Mouse (Mus musculus): ENCODE measurements around the gene Vps26b.

Vps26b gene

DNA sequence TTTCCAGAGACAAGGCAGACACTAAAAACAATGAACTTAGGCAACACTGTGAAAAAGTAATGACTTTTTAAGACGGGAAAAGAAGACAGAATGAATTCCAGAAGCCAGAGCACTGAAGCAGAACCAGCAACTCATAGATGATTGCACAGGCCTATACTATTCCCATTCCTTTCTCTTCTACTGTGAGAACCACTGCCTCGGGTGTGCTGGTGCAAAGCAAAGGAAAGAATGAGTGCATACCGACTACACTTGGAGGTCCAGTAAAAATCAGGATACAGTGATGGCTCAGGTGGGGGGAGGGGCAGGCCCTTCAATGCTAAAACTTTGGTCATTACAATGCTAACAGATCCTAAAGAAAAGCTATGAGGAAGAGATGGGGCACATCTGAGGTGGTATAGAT is 36.0 kb downstream of the Vps26b start:
- DNase-seq (ENCODE audit: low read depth) = no peak

- no peak for DNase-seq (ENCODE audit: low read depth)
Observed at GRCm38 (mm10) chr9:26993118-26993517, 36.7 kb downstream of the Vps26b start.

DNA sequence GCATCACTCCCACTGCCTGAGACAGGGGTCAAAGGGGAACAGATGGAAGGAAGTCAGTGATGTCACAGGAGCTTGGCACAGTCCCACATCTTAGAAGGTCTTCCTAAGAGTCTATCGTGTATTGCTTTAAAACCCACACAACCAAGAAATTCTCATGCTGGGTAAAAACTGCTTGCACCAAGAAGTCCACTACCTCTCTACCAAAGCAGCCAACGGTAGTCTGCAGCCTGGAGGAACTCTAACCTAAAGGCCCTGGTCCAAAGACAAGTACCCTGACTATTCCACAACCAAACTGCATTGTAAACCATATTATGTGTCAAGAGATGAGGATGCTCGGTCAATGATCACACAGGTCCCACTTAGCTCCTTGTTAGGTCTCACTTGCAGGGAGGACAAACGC is 39.7 kb downstream of the Vps26b start:
- no peak for DNase-seq (ENCODE audit: low read depth)

- DNase-seq (ENCODE audit: low read depth) = no peak
Observed at GRCm38 (mm10) chr9:26985668-26986277, 44.1 kb downstream of the Vps26b start.

- DNase-seq (ENCODE audit: low read depth) = no peak
Observed at GRCm38 (mm10) chr9:26985090-26985613, 44.7 kb downstream of the Vps26b start.

DNA sequence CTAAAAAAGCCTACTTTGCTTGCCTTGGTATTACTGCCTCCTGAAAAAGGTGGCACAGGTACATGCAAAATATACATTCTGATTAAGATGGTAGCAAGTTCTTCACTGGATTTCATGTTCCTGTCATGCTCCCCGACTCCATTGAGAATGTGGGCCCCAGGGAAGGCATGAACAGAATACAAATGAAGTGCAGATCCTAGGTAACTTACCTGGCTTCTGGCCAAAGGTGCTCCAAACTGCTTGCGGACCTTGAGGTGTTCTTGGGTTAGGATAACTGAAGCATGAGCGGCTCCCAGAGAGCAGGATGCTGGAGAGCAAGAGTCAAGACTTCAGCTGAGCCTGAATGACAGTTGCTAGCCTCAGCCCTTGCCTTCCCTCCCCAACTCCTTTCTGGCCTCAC is 51.1 kb downstream of the Vps26b start:
- no peak for DNase-seq (ENCODE audit: low read depth)

DNA sequence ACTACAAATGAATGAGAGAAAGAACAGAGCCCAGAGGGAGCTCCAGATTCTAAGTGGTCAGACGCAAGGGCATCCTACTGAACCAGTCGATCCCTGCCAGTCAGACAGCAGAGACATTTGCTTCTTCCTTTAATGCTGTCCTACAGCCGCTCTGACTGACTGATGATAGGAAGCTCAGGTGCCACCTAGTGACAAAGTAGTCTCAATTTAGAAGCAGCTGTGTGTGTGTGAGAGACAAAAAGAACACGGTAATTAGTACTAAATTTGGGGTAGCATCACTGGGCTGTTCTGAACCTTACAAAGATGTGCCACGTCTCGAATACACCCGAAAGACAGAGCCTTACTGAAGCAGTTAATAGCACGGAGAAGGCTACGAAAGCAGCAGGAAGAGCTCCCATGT is 52.1 kb downstream of the Vps26b start:
- DNase-seq (ENCODE audit: low read depth) = no peak
